Mouse (Mus musculus) heart, embryonic 10.5 days (tissue): ENCODE measurements around the gene Bcas3. TPM values are rescaled to one million over a fixed set of nuclear protein-coding genes. Genes with fewer than 3 reads are reported as not detected.
"Not testable (repeated sequence)": the region's sequence is repeated elsewhere in the genome, so short reads cannot be mapped to it uniquely, and the experiment has no call there.

ENCODE experiments used
- DNase-seq: peaks from one replicate; pipeline ENCODE4 v3.0.0-alpha.2; 2017; ENCODE audit warnings: low spot score
- H3K27ac ChIP-seq: fragments of 300-500 bp; sonication (generic); 2 replicates; pipeline ENCODE4 v1.5.1; 2016; ENCODE audit warnings: mild to moderate bottlenecking
- H3K27me3 ChIP-seq: fragments of 300-500 bp; sonication (generic); 2 replicates; pipeline ENCODE4 v1.6.1; 2016; ENCODE audit warnings: mild to moderate bottlenecking; ENCODE audit not compliant: poor library complexity, insufficient read depth, severe bottlenecking
- H3K36me3 ChIP-seq: fragments of 300-500 bp; sonication (generic); 2 replicates; pipeline ENCODE4 v1.6.1; 2016; ENCODE audit warnings: mild to moderate bottlenecking, moderate library complexity
- H3K4me1 ChIP-seq: fragments of 300-500 bp; sonication (generic); 2 replicates; pipeline ENCODE4 v1.6.1; 2016; ENCODE audit warnings: mild to moderate bottlenecking
- H3K4me3 ChIP-seq: fragments of 300-500 bp; sonication (generic); 2 replicates; pipeline ENCODE4 v1.5.1; 2016; ENCODE audit warnings: mild to moderate bottlenecking, moderate library complexity
- H3K9me3 ChIP-seq: fragments of 300-500 bp; sonication (generic); 2 replicates; pipeline ENCODE4 v1.6.1; 2016; ENCODE audit warnings: mild to moderate bottlenecking, moderate library complexity
- WGBS: fragments of 180-500 bp; shearing (Covaris S2); methylation state at CpG from one replicate; pipeline ENCODE4 v1.1.7; 2016; 5-methylcytosine and 5-hydroxymethylcytosine counted together
- polyA plus RNA-seq: library from polyadenylated mRNA; unstranded; fragments of >200 nt; fragmentation: Nextera tagmentation; extraction: Ambion mirVana; gene quantifications from 2 replicates; pipeline ENCODE4 v1.2.1, GENCODE M21; 2016

Bcas3 gene
- polyA plus RNA-seq, 1 experiment from 2014 or later, result 22.4 TPM

DNA sequence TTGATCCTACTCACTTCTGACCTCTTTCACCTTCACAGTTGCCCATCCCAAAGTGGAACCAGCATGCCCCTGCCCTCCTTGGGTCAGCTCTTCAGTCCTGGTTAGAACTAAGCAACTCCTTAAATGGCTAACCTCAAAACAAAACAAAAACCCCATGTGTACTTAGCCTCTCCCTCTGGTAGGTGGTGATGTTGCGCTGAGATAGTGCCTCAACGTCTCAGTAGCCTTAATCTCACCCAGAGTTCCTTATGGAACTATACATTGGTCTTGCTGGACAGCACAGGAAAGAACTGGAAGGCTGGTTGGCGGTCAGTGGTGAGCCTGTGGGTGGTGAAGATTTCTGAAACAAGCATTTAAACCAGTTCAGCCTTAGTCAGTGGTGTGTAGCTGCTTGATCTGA lies 149.1 kb downstream of the Bcas3 start:
- H3K27me3 ChIP-seq, result no peaks in the 10 kb centered on the region
- H3K4me3 ChIP-seq, result no peak overlapping the region
- peaks cover 4% of the 10 kb centered on the region; the same call in 1 of the 2 replicates for H3K4me1 ChIP-seq
- 72% methylated on average over 3 of the region's 3 CpGs for WGBS
- no peak for DNase-seq
- no peaks in the 10 kb centered on the region for H3K9me3 ChIP-seq
- no peak overlapping the region for H3K27ac ChIP-seq
- no peaks in the 10 kb centered on the region for H3K36me3 ChIP-seq

DNA sequence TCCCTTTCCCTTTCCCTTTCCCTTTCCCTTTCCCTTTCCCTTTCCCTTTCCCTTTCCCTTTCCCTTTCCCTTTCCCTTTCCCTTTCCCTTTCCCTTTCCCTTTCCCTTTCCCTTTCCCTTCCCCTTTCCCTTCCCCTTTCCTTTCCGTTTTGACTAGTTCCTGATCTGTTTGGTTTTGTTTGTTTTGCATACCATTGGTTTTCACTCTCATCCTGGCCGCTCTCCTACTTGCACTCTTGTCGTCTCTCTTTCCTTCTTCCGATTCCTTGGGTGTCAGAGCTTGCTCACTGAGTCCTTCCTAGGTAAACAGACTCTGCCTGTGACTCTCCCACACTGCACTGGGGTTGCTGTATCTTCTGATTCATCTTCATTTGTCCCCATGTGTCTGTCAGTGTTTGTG lies 151.8 kb downstream of the Bcas3 start:
- not testable (repeated sequence) for H3K9me3 ChIP-seq, H3K36me3 ChIP-seq, DNase-seq, H3K27ac ChIP-seq, H3K4me1 ChIP-seq, H3K4me3 ChIP-seq, H3K27me3 ChIP-seq
- WGBS, result 44% methylated on average over 4 of the region's 4 CpGs

DNA sequence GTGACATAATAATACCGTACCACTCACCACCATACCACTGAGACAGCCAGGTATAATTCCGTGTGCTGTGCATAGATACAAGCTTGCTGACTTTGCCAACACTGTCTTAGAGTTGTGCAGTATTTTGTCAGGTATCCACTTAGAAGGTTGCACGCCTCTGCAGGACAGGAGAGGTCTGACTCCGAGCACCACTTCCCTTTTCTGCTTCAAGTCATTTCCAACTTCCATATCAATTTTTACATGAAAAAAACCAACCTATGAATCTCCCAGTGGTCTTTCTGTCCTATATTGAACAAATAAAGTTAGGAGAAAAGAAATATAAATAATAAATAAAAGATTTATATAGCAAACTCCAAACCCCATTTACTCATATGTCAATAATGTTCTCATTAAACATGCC lies 152.8 kb downstream of the Bcas3 start:
- Histone ChIP-seq H3K4me1 (no peaks in the 10 kb centered on the region), H3K4me3 (no peak overlapping the region), H3K27me3 (no peaks in the 10 kb centered on the region), H3K27ac (no peak overlapping the region), H3K36me3 (no peaks in the 10 kb centered on the region), H3K9me3 (no peaks in the 10 kb centered on the region)
- no peak for DNase-seq
- 87% methylated on average over 4 of the region's 4 CpGs for WGBS

DNA sequence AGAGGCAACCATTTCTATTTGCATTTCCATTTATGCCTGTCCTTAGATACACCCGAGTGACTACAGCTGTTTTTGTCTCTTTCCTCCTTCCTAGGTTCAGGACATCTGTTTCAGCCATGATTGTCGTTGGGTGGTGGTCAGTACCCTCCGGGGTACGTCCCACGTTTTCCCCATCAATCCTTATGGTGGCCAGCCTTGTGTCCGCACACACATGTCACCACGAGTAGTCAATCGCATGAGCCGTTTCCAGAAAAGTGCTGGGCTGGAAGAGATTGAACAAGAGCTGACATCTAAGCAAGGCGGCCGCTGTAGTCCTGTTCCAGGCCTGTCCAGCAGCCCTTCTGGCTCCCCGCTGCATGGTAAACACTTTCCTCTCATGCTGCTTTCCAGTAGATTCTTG lies 156.4 kb downstream of the Bcas3 start:
- Histone ChIP-seq H3K27me3 (0 out of 2 replicates have a peak, but pooled peaks cover under 1% of the 10 kb centered on the region), H3K4me3 (no peak overlapping the region), H3K36me3 (no peaks in the 10 kb centered on the region), H3K9me3 (no peaks in the 10 kb centered on the region), H3K27ac (no peak overlapping the region), H3K4me1 (no peaks in the 10 kb centered on the region)
- DNase-seq, result no peak
- WGBS, result 87% methylated on average over 12 of the region's 12 CpGs

DNA sequence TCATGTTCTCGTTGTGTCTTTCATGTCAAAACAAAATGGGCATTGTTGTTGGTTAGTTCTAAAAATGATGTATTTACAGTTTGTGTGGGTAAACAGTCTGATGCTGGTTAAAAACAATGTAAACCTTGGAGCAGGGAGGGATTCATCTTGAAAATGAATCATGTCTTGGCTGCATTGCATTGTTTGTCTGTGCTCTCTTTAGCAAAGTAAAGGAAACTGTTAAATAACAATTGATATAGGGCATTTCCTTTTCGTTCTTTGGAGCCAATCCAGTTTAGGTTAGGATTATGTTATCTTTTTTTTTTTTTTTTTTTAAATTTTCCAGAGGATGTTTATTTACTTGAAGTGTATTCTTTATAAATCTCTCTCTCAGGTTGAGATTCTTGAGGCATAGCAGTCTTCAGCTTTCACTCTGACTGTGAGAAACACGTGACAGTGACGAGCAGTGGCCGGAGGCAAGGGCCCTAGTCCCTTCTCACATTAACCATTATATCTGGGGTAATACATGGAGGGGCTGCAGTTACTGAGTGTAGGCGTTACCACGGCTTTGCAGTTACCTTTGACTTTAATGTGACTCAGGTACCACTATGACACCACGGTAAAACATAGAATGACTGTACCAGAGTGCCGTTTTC lies 158.4 kb downstream of the Bcas3 start:
- no peak overlapping the region for H3K4me3 ChIP-seq
- WGBS, result 79% methylated on average over 9 of the region's 9 CpGs
- H3K4me1 ChIP-seq, result no peaks in the 10 kb centered on the region
- H3K36me3 ChIP-seq, result no peaks in the 10 kb centered on the region
- no peak for DNase-seq
- H3K27me3 ChIP-seq, result peaks cover 8% of the 10 kb centered on the region; the same call in 1 of the 2 replicates
- no peak overlapping the region for H3K27ac ChIP-seq
- H3K9me3 ChIP-seq, result no peaks in the 10 kb centered on the region

DNA sequence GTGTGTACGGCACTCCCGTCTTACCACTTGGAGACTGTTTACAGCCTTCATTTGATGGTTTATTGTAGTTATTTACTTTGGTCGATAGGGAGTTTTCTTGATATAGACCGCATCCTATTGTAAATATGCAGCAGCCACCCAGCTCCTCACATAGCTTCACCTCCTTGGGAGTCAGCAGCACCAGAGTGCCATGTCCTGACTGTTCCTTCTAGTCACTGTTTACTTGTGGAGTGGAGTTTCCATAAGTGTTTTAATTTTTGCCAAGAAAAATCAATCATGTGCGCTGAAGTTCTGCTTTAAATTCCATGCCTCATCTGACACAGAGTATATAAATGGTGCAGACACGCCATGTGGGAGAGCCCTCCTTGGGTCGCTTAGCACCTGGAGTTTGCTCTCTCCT lies 163.8 kb downstream of the Bcas3 start:
- no peak overlapping the region for H3K27ac ChIP-seq
- H3K36me3 ChIP-seq, result no peaks in the 10 kb centered on the region
- 90% methylated on average over 7 of the region's 7 CpGs for WGBS
- no peaks in the 10 kb centered on the region for H3K4me1 ChIP-seq
- H3K4me3 ChIP-seq, result no peak overlapping the region
- peaks cover 8% of the 10 kb centered on the region for H3K27me3 ChIP-seq
- DNase-seq, result no peak
- no peaks in the 10 kb centered on the region for H3K9me3 ChIP-seq

DNA sequence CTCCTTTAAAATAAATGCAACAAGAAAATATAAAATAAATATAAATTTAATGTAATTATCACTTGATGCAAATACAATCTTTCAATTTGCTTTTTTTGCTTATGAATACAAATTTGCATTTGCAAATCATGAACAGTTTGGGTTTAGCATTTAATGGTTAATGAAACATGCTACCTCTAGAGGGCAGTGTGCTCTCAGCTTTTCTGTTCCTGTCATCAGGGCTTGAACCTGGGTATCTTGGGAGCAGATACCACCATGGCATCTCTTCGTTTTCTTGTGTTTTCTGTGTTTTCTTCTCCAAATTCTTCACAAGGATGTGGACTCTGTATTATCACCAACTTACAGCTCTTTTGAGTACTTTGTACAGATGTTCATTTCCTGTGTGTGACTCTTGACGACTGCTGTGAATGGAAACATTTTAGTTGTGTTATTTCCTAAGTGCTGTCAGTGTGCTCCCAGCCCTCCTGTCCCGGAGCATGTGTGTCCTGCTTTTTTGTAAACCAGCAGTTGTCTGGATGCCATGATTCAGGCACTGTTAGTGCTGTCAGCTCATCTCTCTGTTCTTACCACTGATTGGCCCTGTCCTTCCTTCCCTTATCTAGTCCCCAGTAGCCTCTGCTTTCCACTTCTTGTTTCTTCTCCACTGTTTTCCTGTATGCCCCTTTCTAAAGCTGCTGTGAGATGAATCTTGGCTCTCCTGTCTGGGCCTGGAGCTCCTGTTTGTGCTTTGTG lies 165.2 kb downstream of the Bcas3 start:
- no peaks in the 10 kb centered on the region for H3K9me3 ChIP-seq
- no peaks in the 10 kb centered on the region for H3K36me3 ChIP-seq
- 27% methylated on average over 3 of the region's 3 CpGs for WGBS
- DNase-seq, result no peak
- H3K4me1 ChIP-seq, result no peaks in the 10 kb centered on the region
- H3K4me3 ChIP-seq, result no peak overlapping the region
- H3K27me3 ChIP-seq, result peaks cover 12% of the 10 kb centered on the region
- no peak overlapping the region for H3K27ac ChIP-seq

DNA sequence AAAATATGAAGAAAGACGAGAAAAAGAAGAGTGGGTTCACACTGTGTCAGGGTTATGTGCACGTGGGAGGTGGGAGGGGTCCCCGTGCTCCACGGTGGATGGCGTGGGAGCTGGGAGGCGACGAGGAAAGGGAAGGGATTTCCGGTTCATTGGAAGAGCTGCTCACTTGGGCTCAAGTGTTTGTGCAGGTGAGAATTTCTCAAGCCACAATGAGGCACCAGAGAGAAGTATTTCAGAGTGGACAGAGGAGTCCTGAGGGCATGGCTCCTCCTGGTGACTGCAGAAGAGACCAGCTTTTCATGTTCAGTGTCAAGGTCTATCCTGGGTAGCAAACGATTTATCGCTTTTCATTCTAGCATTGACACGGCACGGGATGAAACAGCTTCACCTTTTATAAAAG lies 167.3 kb downstream of the Bcas3 start:
- WGBS, result 78% methylated on average over 12 of the region's 12 CpGs
- H3K9me3 ChIP-seq, result no peaks in the 10 kb centered on the region
- peaks cover 9% of the 10 kb centered on the region for H3K27me3 ChIP-seq
- H3K36me3 ChIP-seq, result no peaks in the 10 kb centered on the region
- peaks cover 17% of the 10 kb centered on the region for H3K4me1 ChIP-seq
- no peak overlapping the region for H3K27ac ChIP-seq
- no peak for DNase-seq
- no peak overlapping the region for H3K4me3 ChIP-seq

DNA sequence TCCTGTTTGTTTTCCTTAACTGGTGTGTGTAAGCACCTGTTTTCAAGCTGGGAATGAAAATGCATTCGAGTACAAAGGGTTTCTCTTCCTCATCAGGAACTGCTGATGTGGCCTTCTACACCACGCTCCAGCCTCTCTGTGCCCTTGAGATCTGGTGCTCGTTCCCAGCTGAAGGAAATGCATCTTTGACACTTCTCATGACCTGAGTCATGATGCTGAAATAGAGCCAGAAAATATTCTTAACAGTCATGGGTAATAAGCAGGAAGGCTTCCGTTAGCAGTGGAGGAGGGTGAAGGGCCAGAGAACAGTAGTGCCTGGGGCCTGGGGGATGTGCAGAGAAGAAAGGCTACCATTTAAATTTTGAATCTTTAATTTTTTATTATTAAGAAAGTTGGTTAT lies 168.0 kb downstream of the Bcas3 start:
- H3K36me3 ChIP-seq, result no peaks in the 10 kb centered on the region
- no peak for DNase-seq
- H3K27ac ChIP-seq, result no peak overlapping the region
- 70% methylated on average over 4 of the region's 4 CpGs for WGBS
- H3K9me3 ChIP-seq, result no peaks in the 10 kb centered on the region
- H3K4me3 ChIP-seq, result no peak overlapping the region
- H3K27me3 ChIP-seq, result peaks cover 15% of the 10 kb centered on the region
- peaks cover 23% of the 10 kb centered on the region for H3K4me1 ChIP-seq

DNA sequence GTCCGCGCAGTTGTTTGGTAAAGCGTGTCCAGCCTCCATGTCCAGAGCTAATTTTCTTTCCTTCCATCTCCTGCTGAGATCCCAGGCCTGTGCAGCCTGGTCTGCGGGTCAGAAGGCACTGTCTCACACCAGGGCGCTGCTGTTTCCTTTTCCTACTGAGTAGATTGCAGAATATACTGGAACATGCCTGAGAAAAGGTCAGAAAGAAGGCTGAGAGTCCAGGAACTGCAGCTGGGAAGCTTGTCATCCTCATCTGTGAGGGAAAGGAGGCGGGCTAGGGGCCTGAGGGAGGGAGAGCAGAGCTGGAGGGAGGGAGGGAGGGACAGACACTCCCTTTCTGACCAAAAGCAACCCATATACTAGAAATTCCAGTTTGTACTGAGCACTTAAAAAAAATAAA lies 170.7 kb downstream of the Bcas3 start:
- no peak for DNase-seq
- no peaks in the 10 kb centered on the region for H3K9me3 ChIP-seq
- no peak overlapping the region for H3K27ac ChIP-seq
- peaks cover 30% of the 10 kb centered on the region for H3K4me1 ChIP-seq
- 0 out of 2 replicates have a peak overlapping the region, but pooled peaks have one; percentile 43 for H3K4me3 ChIP-seq
- WGBS, result 55% methylated on average over 6 of the region's 6 CpGs
- H3K27me3 ChIP-seq, result peaks cover 23% of the 10 kb centered on the region
- no peaks in the 10 kb centered on the region for H3K36me3 ChIP-seq

DNA sequence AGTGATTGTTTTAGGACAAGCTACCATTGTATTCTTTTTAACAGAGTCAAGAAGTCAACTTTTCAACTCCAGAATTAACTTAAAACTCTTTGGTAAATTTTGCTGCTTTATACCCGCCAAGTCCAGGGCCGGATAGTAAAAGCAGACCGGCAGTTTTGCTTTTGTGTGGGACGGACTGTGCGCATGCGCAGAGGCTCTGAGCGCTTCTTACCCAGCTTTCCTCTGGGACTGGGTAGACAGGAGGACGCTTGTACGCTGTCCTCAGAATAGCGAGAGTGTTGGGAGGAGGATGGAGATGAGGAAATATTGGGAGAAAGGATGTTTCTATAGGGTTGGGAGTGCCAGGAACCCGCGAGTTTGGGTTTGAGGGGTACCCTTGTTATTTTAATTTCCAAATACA lies 171.2 kb downstream of the Bcas3 start:
- no peak for DNase-seq
- Histone ChIP-seq H3K4me3 (peak overlapping the region; percentile 43), H3K9me3 (no peaks in the 10 kb centered on the region), H3K27ac (0 out of 2 replicates have a peak overlapping the region, but pooled peaks have one; percentile 65), H3K4me1 (peaks cover 32% of the 10 kb centered on the region), H3K36me3 (no peaks in the 10 kb centered on the region), H3K27me3 (peaks cover 25% of the 10 kb centered on the region)
- 39% methylated on average over 12 of the region's 12 CpGs for WGBS

DNA sequence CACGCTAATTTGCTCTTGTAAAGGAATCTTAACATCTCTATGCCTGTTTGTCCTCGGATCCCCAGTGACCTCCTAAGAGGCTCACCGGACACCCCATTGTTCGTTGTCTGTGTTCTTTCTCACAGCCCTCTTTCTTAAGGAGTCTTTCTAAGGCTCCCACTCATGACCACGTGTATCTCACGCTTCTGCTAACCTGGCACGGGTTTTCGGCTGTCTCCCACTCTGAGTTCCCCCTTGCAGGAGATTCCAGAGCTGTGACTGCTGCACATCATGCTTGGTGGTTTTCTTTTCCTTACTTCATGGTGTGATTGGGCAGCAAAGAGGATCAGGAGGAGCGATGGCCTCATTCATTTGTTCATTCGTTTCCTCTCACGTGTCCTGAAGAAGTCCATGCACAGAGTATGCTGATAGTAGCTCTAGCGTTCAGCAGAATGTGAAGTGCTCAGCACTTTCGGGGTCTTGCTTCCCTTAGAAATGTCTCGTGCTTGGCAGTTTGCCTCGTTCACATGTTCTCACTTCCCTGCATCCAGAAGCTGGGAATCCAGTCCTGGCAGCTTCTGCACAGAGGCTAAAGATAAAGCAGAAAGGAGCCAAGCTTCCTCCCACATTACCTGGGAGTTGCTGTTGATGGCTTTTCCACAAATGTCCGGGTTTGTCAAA lies 172.0 kb downstream of the Bcas3 start:
- 16% methylated on average over 16 of the region's 16 CpGs for WGBS
- Histone ChIP-seq H3K27me3 (peaks cover 28% of the 10 kb centered on the region), H3K4me3 (peak overlapping the region; percentile 43), H3K4me1 (peaks cover 38% of the 10 kb centered on the region), H3K36me3 (no peaks in the 10 kb centered on the region), H3K9me3 (no peaks in the 10 kb centered on the region), H3K27ac (peak overlapping the region; percentile 65)
- DNase-seq, result no peak

DNA sequence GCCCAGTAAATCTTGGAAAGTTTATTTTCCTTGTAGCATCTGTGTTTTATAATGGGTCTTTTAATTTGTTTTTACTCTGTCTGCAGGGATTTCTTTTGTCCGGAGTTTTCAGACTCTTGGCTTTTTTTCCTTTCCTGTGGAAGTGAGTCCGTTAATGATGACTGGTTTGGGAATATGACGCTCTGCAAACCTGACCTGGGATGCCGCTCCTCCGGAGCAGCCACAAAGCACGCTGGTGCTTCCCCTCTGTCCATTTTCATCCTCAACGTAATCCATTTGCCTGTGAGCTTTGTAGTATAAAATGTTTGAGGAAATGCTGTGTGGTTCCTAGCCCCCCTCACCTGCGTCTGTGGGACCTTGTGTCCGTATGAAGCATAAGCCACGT lies 172.5 kb downstream of the Bcas3 start:
- Histone ChIP-seq H3K36me3 (no peaks in the 10 kb centered on the region), H3K27ac (peak overlapping the region; percentile 65; the same call in 1 of the 2 replicates), H3K27me3 (peaks cover 28% of the 10 kb centered on the region), H3K4me1 (peaks cover 38% of the 10 kb centered on the region), H3K4me3 (peak overlapping the region; percentile 43), H3K9me3 (no peaks in the 10 kb centered on the region)
- no peak for DNase-seq
- WGBS, result 44% methylated on average over 10 of the region's 10 CpGs
